Mouse (Mus musculus) intestine, embryonic 14.5 days (tissue): ENCODE measurements around the gene Fam160a1. TPM values are rescaled to one million over a fixed set of nuclear protein-coding genes. Genes with fewer than 3 reads are reported as not detected.

Source experiments
- ATAC-seq: fragments of 200-750 bp; cut with Nextera tagmentation; replicated peaks from 2 replicates; pipeline ENCODE4 v1.8.0; 2017; ENCODE audit warnings: low read depth, moderate number of reproducible peaks, moderate TSS enrichment, moderate library complexity; ENCODE audit not compliant: low FRiP score, low TSS enrichment
- DNase-seq: peaks from one replicate; pipeline ENCODE4 v3.0.0-alpha.2; 2018; ENCODE audit warnings: low spot score
- H3K27ac ChIP-seq: fragments of 300-500 bp; sonication (generic); 2 replicates; pipeline ENCODE4 v1.5.1; 2014; ENCODE audit warnings: low read depth, mild to moderate bottlenecking, control low read depth
- H3K27me3 ChIP-seq: fragments of 300-500 bp; sonication (generic); replicated peaks from 2 replicates; pipeline ENCODE4 v1.6.1; 2014; ENCODE audit warnings: low read length, control low read depth; ENCODE audit not compliant: control insufficient read depth, insufficient read depth
- H3K36me3 ChIP-seq: fragments of 300-500 bp; sonication (generic); 2 replicates; pipeline ENCODE4 v1.6.1; 2014; ENCODE audit warnings: low read length, control low read depth; ENCODE audit not compliant: control insufficient read depth, insufficient read depth
- H3K4me1 ChIP-seq: fragments of 300-500 bp; sonication (generic); replicated peaks from 2 replicates; pipeline ENCODE4 v1.6.1; 2014; ENCODE audit warnings: low read length, control low read depth, mixed read lengths; ENCODE audit not compliant: control insufficient read depth, insufficient read depth
- H3K4me2 ChIP-seq: fragments of 300-500 bp; sonication (generic); 2 replicates; pipeline ENCODE4 v1.6.1; 2014; ENCODE audit warnings: low read length
- H3K4me3 ChIP-seq: fragments of 300-500 bp; sonication (generic); 2 replicates; pipeline ENCODE4 v1.5.1; 2014; ENCODE audit warnings: low read depth, low read length, control low read depth, mixed read lengths
- H3K9ac ChIP-seq: fragments of 300-500 bp; sonication (generic); 2 replicates; pipeline ENCODE4 v1.6.1; 2014; ENCODE audit warnings: mild to moderate bottlenecking, low read length
- H3K9me3 ChIP-seq: fragments of 300-500 bp; sonication (generic); 2 replicates; pipeline ENCODE4 v1.6.1; 2016; ENCODE audit warnings: low read length, control low read depth; ENCODE audit not compliant: control insufficient read depth
- WGBS: fragments of 180-500 bp; shearing (Covaris S2); extraction: QIAGEN DNeasy Blood & Tissue Kit; methylation state at CpG from one replicate; pipeline ENCODE4 v1.1.7; 2014; 5-methylcytosine and 5-hydroxymethylcytosine counted together
- polyA plus RNA-seq: library from polyadenylated mRNA; unstranded; fragments of >200 nt; fragmentation: Nextera tagmentation; extraction: Ambion mirVana; gene quantifications from 2 replicates; pipeline ENCODE4 v1.2.1, GENCODE M21; 2014

Fam160a1 gene
- polyA plus RNA-seq, 1 experiment from 2014 or later: 3.3 TPM

DNA sequence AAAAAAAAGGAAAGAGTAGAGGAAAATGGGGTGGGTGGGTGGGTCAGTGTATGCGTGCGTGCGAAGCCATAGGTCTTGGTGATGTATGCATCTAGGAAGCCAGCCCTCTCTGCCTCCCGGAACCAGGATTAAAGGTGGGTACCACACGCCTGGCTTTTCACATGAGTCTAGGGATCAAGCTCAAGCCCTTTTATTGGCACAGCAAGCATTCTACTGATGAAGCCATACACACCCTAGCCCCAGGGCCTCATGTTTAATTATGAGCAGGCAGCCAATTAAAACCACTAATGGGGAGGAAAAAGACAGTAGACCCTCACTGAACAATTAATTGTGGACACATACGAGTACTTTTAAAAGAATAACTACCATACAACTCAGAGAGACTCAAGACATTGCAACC lies 37.1 kb upstream of the Fam160a1 start:
- no peak for ATAC-seq
- DNase-seq: no peak
- no peaks in the 10 kb centered on the region for H3K27me3 ChIP-seq

GRCm38 (mm10) chr3:85853715-85854114 lies 36.6 kb upstream of the Fam160a1 start:
- Histone ChIP-seq H3K9ac (no peak overlapping the region), H3K27me3 (no peaks in the 10 kb centered on the region), H3K4me1 (no peaks in the 10 kb centered on the region), H3K27ac (no peak overlapping the region), H3K4me2 (no peak overlapping the region), H3K36me3 (no peaks in the 10 kb centered on the region), H3K4me3 (no peak overlapping the region), H3K9me3 (no peaks in the 10 kb centered on the region)
- DNase-seq (no peak), ATAC-seq (no peak)
- WGBS: 88% methylated on average over 4 of the region's 4 CpGs

More for the DNA sequence above, 37.1 kb upstream of the Fam160a1 start:
- Histone ChIP-seq H3K4me2 (no peak overlapping the region), H3K4me1 (no peaks in the 10 kb centered on the region), H3K36me3 (no peaks in the 10 kb centered on the region), H3K9ac (no peak overlapping the region), H3K27ac (no peak overlapping the region), H3K9me3 (no peaks in the 10 kb centered on the region), H3K4me3 (no peak overlapping the region)
- WGBS: 90% methylated on average over 6 of the region's 6 CpGs

DNA sequence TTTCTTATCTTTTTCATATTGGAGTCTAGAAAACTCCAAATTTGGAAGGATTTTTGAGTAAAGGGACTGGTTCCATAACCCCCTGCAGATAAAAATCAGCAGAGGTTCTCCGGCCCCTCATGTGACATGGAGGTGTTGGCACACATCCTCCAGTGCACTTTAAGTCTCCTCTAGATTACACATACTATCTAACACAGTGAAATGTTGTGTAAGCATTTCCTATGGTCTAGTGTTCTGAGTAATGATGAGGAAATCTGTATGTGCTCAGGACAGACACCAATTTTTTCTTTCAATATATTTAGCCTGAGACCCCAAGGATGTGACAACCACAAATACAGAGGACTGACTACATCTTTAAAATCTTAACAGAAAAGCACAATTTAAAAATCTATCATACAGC lies 33.0 kb upstream of the Fam160a1 start:
- Histone ChIP-seq H3K9ac (no peak overlapping the region), H3K36me3 (no peaks in the 10 kb centered on the region), H3K4me2 (no peak overlapping the region), H3K27ac (no peak overlapping the region), H3K4me1 (no peaks in the 10 kb centered on the region), H3K9me3 (no peaks in the 10 kb centered on the region), H3K4me3 (no peak overlapping the region), H3K27me3 (no peaks in the 10 kb centered on the region)
- WGBS: 90% methylated on average over 1 of the region's 1 CpGs
- DNase-seq: no peak
- no peak for ATAC-seq

GRCm38 (mm10) chr3:85846316-85846715 lies 29.2 kb upstream of the Fam160a1 start:
- no peak for DNase-seq
- Histone ChIP-seq H3K9me3 (no peaks in the 10 kb centered on the region), H3K4me3 (no peak overlapping the region)

GRCm38 (mm10) chr3:85845341-85845740 lies 28.2 kb upstream of the Fam160a1 start:
- DNase-seq: no peak
- H3K4me1 ChIP-seq: peaks cover 14% of the 10 kb centered on the region
- no peaks in the 10 kb centered on the region for H3K27me3 ChIP-seq
- H3K9ac ChIP-seq: no peak overlapping the region
- H3K36me3 ChIP-seq: no peaks in the 10 kb centered on the region
- WGBS: 71% methylated on average over 6 of the region's 6 CpGs
- ATAC-seq: no peak
- H3K4me2 ChIP-seq: no peak overlapping the region
- H3K4me3 ChIP-seq: no peak overlapping the region
- no peaks in the 10 kb centered on the region for H3K9me3 ChIP-seq
- H3K27ac ChIP-seq: no peak overlapping the region

More at GRCm38 (mm10) chr3:85846316-85846715, 29.2 kb upstream of the Fam160a1 start:
- ATAC-seq: no peak
- no peaks in the 10 kb centered on the region for H3K36me3 ChIP-seq
- no peak overlapping the region for H3K4me2 ChIP-seq
- no peaks in the 10 kb centered on the region for H3K27me3 ChIP-seq
- 79% methylated on average over 1 of the region's 1 CpGs for WGBS
- no peak overlapping the region for H3K9ac ChIP-seq
- peaks cover 14% of the 10 kb centered on the region for H3K4me1 ChIP-seq
- no peak overlapping the region for H3K27ac ChIP-seq

DNA sequence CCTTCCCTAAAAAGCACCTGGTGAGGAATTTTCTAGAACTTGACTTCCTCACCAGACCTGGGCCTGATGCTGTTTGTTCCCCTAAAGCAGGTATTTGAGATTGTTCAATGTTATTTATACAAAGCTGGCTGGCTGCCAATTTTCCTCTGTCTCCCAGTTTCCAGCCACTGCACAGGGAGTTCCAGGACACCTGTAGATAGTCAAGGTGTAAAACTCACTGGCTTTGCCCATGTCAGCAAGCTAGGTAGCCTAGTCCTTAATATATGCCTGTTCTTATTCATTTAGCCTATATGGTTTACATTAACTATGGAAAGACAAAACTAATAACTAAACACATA lies 25.8 kb upstream of the Fam160a1 start:
- H3K27ac ChIP-seq: no peak overlapping the region
- no peaks in the 10 kb centered on the region for H3K9me3 ChIP-seq
- H3K4me1 ChIP-seq: peaks cover 14% of the 10 kb centered on the region
- H3K9ac ChIP-seq: no peak overlapping the region
- H3K4me2 ChIP-seq: no peak overlapping the region
- no peak for ATAC-seq
- no peaks in the 10 kb centered on the region for H3K27me3 ChIP-seq
- no peak overlapping the region for H3K4me3 ChIP-seq
- DNase-seq: no peak
- H3K36me3 ChIP-seq: no peaks in the 10 kb centered on the region

DNA sequence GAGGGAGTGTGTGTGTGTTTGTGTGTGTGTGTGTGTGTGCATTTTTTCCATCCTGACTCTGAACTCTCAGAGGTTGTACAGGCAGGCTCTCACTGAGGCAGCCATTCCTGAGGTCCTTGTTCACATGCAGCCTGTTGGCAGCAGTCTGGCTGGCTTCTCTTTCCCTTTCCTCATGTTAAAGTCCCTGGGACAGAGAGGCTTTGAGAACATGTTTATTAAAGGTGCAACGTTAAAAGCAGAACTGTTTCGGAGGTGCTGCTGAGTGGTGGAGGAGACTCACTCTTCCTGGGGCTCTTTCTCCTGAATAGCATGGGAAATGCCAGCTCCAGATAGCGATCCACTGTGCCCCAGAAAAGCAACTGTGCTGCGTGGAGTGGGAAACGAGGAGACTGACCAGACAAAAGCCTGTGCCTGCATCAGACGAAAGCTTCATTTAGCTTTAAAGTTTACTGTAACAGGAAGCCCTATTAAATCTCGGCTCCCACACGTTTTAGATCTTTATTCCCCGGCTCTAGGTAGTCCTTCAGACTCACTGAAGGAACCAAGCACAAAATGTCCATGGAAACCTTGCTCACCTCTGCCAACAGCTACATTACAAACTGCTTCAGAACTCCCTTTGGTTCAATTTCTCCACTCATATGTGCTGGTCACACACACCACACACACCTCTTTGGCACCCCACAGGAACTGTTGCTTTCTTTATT lies 25.2 kb upstream of the Fam160a1 start:
- Histone ChIP-seq H3K4me1 (peaks cover 14% of the 10 kb centered on the region), H3K9ac (no peak overlapping the region), H3K9me3 (no peaks in the 10 kb centered on the region), H3K27me3 (no peaks in the 10 kb centered on the region), H3K4me3 (no peak overlapping the region), H3K27ac (peak overlapping the region; percentile 51; the same call in 1 of the 2 replicates), H3K4me2 (no peak overlapping the region), H3K36me3 (no peaks in the 10 kb centered on the region)
- ATAC-seq: no peak
- DNase-seq: no peak
- 31% methylated on average over 9 of the region's 9 CpGs for WGBS

DNA sequence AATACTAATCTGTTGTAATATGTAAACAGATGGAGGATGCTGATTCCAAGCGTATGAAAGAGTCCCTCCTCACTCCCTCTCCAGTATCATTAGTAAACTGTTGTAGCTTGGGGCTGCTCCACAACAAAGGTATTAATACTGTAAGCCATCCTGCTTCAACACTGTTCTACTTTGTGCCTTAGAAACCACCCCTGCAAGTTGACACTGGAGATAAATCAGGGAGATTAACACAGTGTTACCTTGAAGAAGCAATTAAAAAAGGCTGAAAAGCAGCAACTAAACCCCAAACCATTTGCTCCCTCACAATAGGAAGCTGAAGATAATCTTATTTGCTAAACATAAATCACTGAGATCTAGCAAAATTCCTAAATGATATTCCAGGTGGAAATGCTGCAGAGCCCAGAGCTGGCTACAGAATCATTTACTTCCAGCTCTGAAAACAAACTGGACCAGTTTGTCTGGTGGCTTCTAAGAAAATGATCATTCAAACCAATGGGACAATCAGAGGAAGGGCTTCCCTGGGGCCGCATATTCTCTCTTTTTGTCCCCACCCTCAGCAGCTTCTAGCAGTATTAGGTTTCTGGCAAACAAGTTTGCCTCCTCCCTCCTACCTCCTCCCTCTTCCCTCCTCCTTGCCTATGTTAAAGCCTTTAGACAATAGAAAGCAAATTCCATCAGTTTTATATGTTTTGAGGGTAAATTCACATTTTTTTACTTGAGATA lies 24.5 kb upstream of the Fam160a1 start:
- Histone ChIP-seq H3K27me3 (no peaks in the 10 kb centered on the region), H3K4me1 (peaks cover 14% of the 10 kb centered on the region), H3K4me2 (no peak overlapping the region), H3K9ac (no peak overlapping the region), H3K27ac (no peak overlapping the region), H3K9me3 (no peaks in the 10 kb centered on the region), H3K36me3 (no peaks in the 10 kb centered on the region), H3K4me3 (no peak overlapping the region)
- DNase-seq (no peak), ATAC-seq (no peak)
- WGBS: 24% methylated on average over 2 of the region's 2 CpGs

DNA sequence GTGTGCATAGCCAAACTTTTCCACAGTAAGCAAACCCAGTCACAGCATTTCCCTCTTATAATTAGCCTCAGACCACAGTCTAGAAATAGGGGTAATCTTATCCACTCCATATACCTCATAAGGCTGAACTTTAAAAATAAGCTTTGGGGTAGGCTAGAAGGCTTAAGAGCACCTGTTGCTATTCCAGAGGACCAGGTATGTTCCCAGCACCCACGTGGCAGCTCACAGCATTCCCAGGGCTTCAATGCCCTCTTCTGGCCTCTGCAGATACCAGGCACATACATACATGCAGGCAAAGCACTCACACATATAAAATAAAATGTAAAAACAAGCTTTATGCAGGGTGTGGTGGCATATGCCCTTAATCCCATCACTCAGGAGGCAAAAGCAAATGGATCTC lies 16.5 kb upstream of the Fam160a1 start:
- DNase-seq: no peak

More for the DNA sequence above, 16.5 kb upstream of the Fam160a1 start:
- Histone ChIP-seq H3K4me3 (no peak overlapping the region), H3K27ac (no peak overlapping the region), H3K9ac (no peak overlapping the region), H3K4me1 (no peaks in the 10 kb centered on the region; the same call in 1 of the 2 replicates), H3K27me3 (no peaks in the 10 kb centered on the region), H3K9me3 (no peaks in the 10 kb centered on the region), H3K4me2 (no peak overlapping the region), H3K36me3 (no peaks in the 10 kb centered on the region)
- 70% methylated on average over 1 of the region's 1 CpGs for WGBS
- no peak for ATAC-seq
